Mouse (Mus musculus): ENCODE measurements around the gene Dcaf12.

GRCm38 (mm10) chr4:41357154-41357553 lies 42.5 kb upstream of the Dcaf12 start:
- TF ChIP-seq USF1 (IDR thresholded peaks at IDR 0.05; ENCODE audit: low read depth) (no peak), POLR2A (IDR thresholded peaks at IDR 0.05; ENCODE audit: insufficient read length, low read depth) (no peak), MYOG (IDR thresholded peaks at IDR 0.05; ENCODE audit: control insufficient read depth in 1 of 3, insufficient read depth in 1 of 3, insufficient read length in 2 of 3, low read depth in 2 of 3) (no peak), SRF (IDR thresholded peaks at IDR 0.05; ENCODE audit: control insufficient read depth, insufficient read length, low read depth) (no peak), MAX (IDR thresholded peaks at IDR 0.05; ENCODE audit: low read depth) (no peak), CEBPB (IDR thresholded peaks at IDR 0.05; ENCODE audit: insufficient read depth, poor library complexity, severe bottlenecking) (no peak), POLR2AphosphoS2 (IDR thresholded peaks at IDR 0.05; ENCODE audit: insufficient read length, low read depth) (no peak)

All from myocyte (in vitro differentiated cells).